ENCODE assay signal across 23 mouse cellular contexts in genomic region chr15:12639181-12639580, GRCm38 (mm10).
"Had no signal": no experiment of that assay in that cellular context is flagged by ENCODE, and none has a peak within 500 bp of the region (broad histone marks: within the 10 kb centered on the region; RNA-seq: fewer than 3 reads in every experiment).

No protein-coding gene starts in this region.

- H3K27me3 ChIP-seq: heart, embryonic 12.5 days; hindbrain, embryonic 13.5 days; hindbrain, embryonic 15.5 days; intestine, embryonic 15.5 days; kidney, embryonic 15.5 days; liver, embryonic 13.5 days had no signal

- DNase-seq: gastrocnemius, postnatal 14 days; heart, postnatal 14 days; heart, postnatal 36 days; kidney, adult 11 months; kidney, adult 2 months; kidney, adult 9 months; kidney, postnatal 14 days; kidney, postnatal 36 days; layer of hippocampus, adult 9-11 months; layer of hippocampus, postnatal 36 days; liver; liver, embryonic 13.5 days had no signal

- H3K4me3 ChIP-seq: heart, adult 2 months; heart, embryonic 12.5 days; hindbrain, embryonic 13.5 days; hindbrain, embryonic 15.5 days; intestine, embryonic 15.5 days; kidney, embryonic 15.5 days; limb, embryonic 10.5 days; limb, embryonic 12.5 days; liver, embryonic 13.5 days had no signal

- ATAC-seq: hindbrain, postnatal 0 days; intestine, embryonic 15.5 days had no signal

- H3K4me2 ChIP-seq: heart, embryonic 12.5 days; hindbrain, embryonic 13.5 days; hindbrain, embryonic 15.5 days; intestine, embryonic 15.5 days; kidney, embryonic 15.5 days; limb, embryonic 12.5 days; liver, embryonic 11.5 days; liver, embryonic 13.5 days had no signal

- H3K9me3 ChIP-seq: heart, embryonic 12.5 days; hindbrain, embryonic 13.5 days; hindbrain, embryonic 15.5 days; intestine, embryonic 15.5 days; kidney, embryonic 15.5 days; limb, embryonic 10.5 days; liver, embryonic 13.5 days had no signal

- H3K36me3 ChIP-seq: heart, embryonic 12.5 days; hindbrain, embryonic 13.5 days; hindbrain, embryonic 15.5 days; intestine, embryonic 15.5 days; kidney, embryonic 15.5 days; limb, embryonic 10.5 days; limb, embryonic 12.5 days; liver, embryonic 13.5 days had no signal

- H3K4me1 ChIP-seq: hindbrain, embryonic 13.5 days; hindbrain, embryonic 15.5 days; intestine, embryonic 15.5 days; liver, embryonic 13.5 days had no signal

- H3K27ac ChIP-seq: heart, adult 2 months; hindbrain, embryonic 13.5 days; hindbrain, embryonic 15.5 days; hindbrain, postnatal 0 days; intestine, embryonic 15.5 days; kidney, embryonic 15.5 days; kidney, postnatal 0 days; limb, embryonic 10.5 days; limb, embryonic 12.5 days; liver, embryonic 13.5 days had no signal

- H3K9ac ChIP-seq: heart, embryonic 12.5 days; hindbrain, embryonic 13.5 days; hindbrain, embryonic 15.5 days; intestine, embryonic 15.5 days; kidney, embryonic 15.5 days; limb, embryonic 12.5 days; liver, embryonic 13.5 days had no signal
